Mouse (Mus musculus): ENCODE results near the gene Nfam1.

DNA sequence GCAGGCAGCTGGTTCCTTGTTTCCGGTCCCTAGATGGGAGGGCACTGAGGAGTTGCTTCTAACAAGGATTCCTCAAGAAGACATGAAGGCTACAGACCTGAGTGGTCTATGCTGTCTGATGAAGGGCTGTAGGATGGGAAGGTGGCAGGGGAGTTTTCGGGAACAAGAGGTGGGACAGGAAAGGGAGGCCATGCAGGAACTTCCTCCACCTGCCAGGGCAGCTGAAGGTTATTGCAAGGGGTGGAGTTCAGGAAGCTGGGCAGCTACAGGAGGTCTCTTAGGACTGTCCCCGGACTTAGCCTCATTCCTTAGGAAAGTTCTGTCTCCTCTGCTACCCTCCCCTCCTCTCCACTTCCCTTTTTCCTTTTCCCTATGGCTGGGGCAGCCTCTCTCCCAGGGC lies 5.7 kb upstream of the Nfam1 start:
- TF ChIP-seq POLR2A (IDR thresholded peaks at IDR 0.05; ENCODE audit: control insufficient read depth, extremely low read depth, insufficient read depth, low read length, poor library complexity) (no peak), CTCF (IDR thresholded peaks at IDR 0.05; ENCODE audit: borderline replicate concordance, control insufficient read depth, extremely low read depth, insufficient read depth, low read length, poor library complexity) (no peak)

Data from thymus, adult 2 months (tissue).